ENCODE assay signal across 8 mouse cellular contexts in genomic region chr2:121588309-121588694, GRCm38 (mm10).
DNase-seq lines count a peak whose midpoint lies in the region; ATAC-seq lines count a peak whose summit lies in the region.

No protein-coding gene starts in this region.

- H3K4me3 ChIP-seq in heart, embryonic 15.5 days, result no peak overlapping the region
- H3K4me3 ChIP-seq in limb, embryonic 11.5 days (ENCODE audit: low read depth, low read length), result no peak overlapping the region
- H3K4me3 ChIP-seq in neural tube, embryonic 15.5 days (replicated peaks), result no peak overlapping the region

- no peaks in the 10 kb centered on the region for H3K27me3 ChIP-seq in heart, embryonic 15.5 days
- no peaks in the 10 kb centered on the region for H3K27me3 ChIP-seq in limb, embryonic 11.5 days (ENCODE audit: control insufficient read depth, insufficient read depth, low read length)
- no peaks in the 10 kb centered on the region for H3K27me3 ChIP-seq in neural tube, embryonic 15.5 days (replicated peaks)

- no peaks in the 10 kb centered on the region for H3K36me3 ChIP-seq in heart, embryonic 15.5 days
- no peaks in the 10 kb centered on the region for H3K36me3 ChIP-seq in limb, embryonic 11.5 days (ENCODE audit: control insufficient read depth, insufficient read depth, low read length)
- no peaks in the 10 kb centered on the region for H3K36me3 ChIP-seq in neural tube, embryonic 15.5 days

- WGBS in heart, embryonic 15.5 days, result 30% methylated on average over 4 of the region's 4 CpGs
- WGBS in limb, embryonic 11.5 days, result 53% methylated on average over 4 of the region's 4 CpGs
- WGBS in neural tube, embryonic 15.5 days, result 32% methylated on average over 4 of the region's 4 CpGs

- H3K27ac ChIP-seq in heart, embryonic 15.5 days, result peak overlapping the region; percentile 48
- H3K27ac ChIP-seq in limb, embryonic 11.5 days (replicated peaks; ENCODE audit: low read depth, low read length), result no peak overlapping the region
- peak overlapping the region; percentile 56 for H3K27ac ChIP-seq in neural tube, embryonic 15.5 days (replicated peaks)

- H3K9ac ChIP-seq in heart, embryonic 15.5 days, result no peak overlapping the region
- H3K9ac ChIP-seq in limb, embryonic 11.5 days (ENCODE audit: low read length), result no peak overlapping the region
- H3K9ac ChIP-seq in neural tube, embryonic 15.5 days (replicated peaks), result no peak overlapping the region

- peak; percentile 74 for ATAC-seq in heart, embryonic 15.5 days (replicated peaks; ENCODE audit: insufficient number of reproducible peaks, insufficient read depth, low FRiP score, low read depth)
- ATAC-seq in limb, embryonic 11.5 days (ENCODE audit: insufficient number of reproducible peaks, low FRiP score, low TSS enrichment, low read depth), result peak; percentile 56; the same call in 1 of the 2 replicates
- no peak for ATAC-seq in neural tube, embryonic 15.5 days (ENCODE audit: low FRiP score)

- no peak overlapping the region for H3K4me2 ChIP-seq in heart, embryonic 15.5 days
- H3K4me2 ChIP-seq in limb, embryonic 11.5 days (ENCODE audit: low read depth, severe bottlenecking), result no peak overlapping the region; the same call in 1 of the 2 replicates
- H3K4me2 ChIP-seq in neural tube, embryonic 15.5 days, result no peak overlapping the region

- H3K9me3 ChIP-seq in heart, embryonic 15.5 days (replicated peaks), result no peaks in the 10 kb centered on the region
- H3K9me3 ChIP-seq in limb, embryonic 11.5 days (ENCODE audit: control insufficient read depth, low read length), result no peaks in the 10 kb centered on the region
- H3K9me3 ChIP-seq in neural tube, embryonic 15.5 days (replicated peaks), result no peaks in the 10 kb centered on the region

- DNase-seq in gastrocnemius, adult 18-20 months (ENCODE audit: low spot score), result peak; percentile 22
- DNase-seq in gastrocnemius, postnatal 10 days, result no peak
- peak; percentile 59 for DNase-seq in embryo, embryonic 11 days
- DNase-seq in limb, embryonic 11.5 days (ENCODE audit: low spot score), result no peak
- DNase-seq in thymus, postnatal 0 days (ENCODE audit: low spot score), result no peak
- no peak for DNase-seq in urinary bladder, postnatal 14 days (ENCODE audit: low spot score)

- H3K4me1 ChIP-seq in heart, embryonic 15.5 days (replicated peaks), result peaks cover 23% of the 10 kb centered on the region
- peaks cover 14% of the 10 kb centered on the region for H3K4me1 ChIP-seq in limb, embryonic 11.5 days (ENCODE audit: control insufficient read depth, insufficient read depth, low read length)
- peaks cover 16% of the 10 kb centered on the region for H3K4me1 ChIP-seq in neural tube, embryonic 15.5 days

Comparison
In these comparisons a context has a peak if more than half of its experiments do, and no peak if none do; other contexts are left out.
1. DNase-seq: peak in gastrocnemius, adult 18-20 months (single experiment) and embryo, embryonic 11 days (single experiment); none in gastrocnemius, postnatal 10 days (single experiment), limb, embryonic 11.5 days (single experiment), thymus, postnatal 0 days (single experiment) and urinary bladder, postnatal 14 days (single experiment).